Comparison of ENCODE assay signal across 9 mouse cellular contexts in the genomic region with DNA sequence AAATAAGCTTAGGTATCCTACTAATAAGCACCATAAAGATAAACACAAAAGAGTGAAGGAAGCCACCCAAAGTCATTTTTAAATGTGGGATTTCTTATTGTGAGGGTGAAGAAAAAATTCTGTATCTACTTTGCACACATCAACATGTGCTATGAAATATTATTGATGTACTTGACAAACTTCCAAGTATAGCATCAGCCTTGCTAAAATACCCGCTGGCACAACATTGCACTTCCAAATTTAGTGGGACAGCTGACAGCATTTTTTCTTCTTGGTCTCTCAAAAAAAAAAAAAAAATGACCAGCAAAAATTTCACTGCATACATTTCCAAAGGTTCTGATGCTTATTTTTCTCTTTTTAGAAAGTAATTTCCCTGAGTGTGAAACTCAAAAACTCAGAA.
"Had no signal": no experiment of that assay in that cellular context is flagged by ENCODE, and none has a peak within 500 bp of the region (broad histone marks: within the 10 kb centered on the region; RNA-seq: fewer than 3 reads in every experiment).

No protein-coding gene starts in this region.

- DNase-seq: kidney, adult 8-10 months; kidney, postnatal 25 days; layer of hippocampus, adult 9-11 months; liver; liver, embryonic 13.5 days; liver, postnatal 0 days; lung, postnatal 14 days; right cerebral cortex, postnatal 14 days; thymus, postnatal 4 days had no signal
